Mouse (Mus musculus) frontal cortex, adult (tissue): Measurements from ENCODE around the gene Atf1.
"Not testable (repeated sequence)": the region's sequence is repeated elsewhere in the genome, so short reads cannot be mapped to it uniquely, and the experiment has no call there.

Source experiments
- ATAC-seq: cut with Nextera tagmentation; 2 replicates; pipeline ENCODE4 v1.9.2; 2017; ENCODE audit warnings: mild to moderate bottlenecking, moderate library complexity, mixed read lengths; ENCODE audit not compliant: low TSS enrichment

Atf1 gene

DNA sequence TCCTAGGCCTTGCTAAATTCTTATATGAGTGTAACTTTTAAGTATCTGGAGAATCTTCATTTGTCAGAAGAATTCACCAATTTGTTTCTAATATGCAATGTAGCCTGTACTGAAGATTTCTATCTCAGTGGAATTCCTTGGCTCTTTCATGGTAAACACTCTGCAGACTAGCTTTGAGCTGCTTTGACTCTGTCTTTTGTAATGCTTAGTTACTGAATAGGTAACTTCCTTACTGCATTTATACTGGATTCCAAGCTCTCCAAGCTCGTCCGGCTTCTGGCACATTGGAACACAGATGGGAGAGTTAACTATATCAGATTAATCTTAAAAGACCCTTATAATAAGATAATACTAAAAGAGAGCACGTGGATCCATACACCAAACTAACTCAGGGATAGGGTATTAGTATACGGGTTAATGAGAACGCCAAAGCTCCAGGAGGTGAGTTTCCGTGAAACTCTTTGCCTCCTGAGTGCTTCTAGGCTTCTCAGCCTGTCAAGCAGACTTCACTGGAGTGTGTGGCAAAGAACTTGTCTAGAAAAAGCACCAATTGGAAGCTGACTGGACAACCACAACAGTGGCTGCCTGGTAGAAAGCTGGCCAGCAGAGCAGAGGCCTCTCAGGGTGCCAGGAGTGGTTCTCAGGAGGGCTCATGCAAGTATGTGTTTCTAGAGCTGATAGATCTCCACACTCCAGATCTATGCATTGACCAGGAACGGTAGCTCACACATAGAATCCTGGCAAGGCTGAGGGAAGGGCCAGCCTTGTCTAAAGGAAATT lies 31.2 kb downstream of the Atf1 start:
- no peak for ATAC-seq

DNA sequence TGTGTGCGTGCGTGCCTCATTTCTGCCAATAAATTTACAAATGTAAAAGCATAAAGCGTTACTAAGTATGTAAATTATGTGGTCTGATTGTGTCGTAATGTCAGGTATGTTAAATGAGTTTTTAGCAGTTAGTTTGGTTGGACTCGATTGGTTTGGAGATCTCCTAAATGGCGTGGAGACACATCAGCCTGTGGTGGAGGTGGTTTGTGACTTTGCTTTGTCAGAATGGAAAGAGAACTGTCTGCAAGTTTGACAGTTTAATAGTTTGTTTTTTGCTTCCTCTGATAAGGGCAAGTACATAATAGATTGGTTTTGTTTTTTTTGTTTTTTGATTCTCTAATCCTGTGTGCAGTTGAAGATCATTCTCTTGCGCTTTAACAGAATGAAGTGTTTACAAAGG lies 32.7 kb downstream of the Atf1 start:
- not testable (repeated sequence) for ATAC-seq

DNA sequence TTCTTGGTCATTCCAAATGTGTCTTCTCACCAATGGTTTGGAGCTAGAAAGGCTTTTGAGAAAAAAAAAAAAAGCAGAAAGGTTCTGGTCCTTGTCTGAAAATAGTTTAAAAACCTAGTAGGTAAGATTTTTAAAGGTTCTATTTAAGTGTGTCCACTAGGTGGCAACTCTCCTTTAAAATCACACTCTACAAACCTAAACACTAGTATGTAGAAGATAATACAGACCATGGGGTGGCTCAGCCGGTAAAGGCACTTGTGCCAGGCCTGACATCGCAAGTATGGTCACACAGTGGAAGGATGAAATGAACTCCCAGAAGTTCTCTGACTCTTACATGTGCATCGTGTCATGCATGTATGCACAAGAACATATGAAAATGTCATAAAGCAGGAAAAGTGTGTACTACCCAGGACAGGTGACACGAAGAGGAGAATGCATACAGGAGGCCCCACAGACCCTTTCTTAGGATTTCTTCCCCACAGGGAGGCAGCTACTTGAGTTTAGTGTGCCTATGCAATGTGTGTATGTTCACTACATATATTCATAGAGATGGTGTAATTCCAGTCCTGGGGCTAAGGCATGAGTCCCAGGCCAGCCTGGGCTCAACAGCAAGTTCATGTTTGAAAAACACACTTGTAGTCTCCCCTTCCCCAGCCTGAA lies 35.8 kb downstream of the Atf1 start:
- ATAC-seq, result peak; percentile 50; the same call in 1 of the 2 replicates

- ATAC-seq, result no peak
These were observed 38.1 kb downstream of the Atf1 start for GRCm38 (mm10) chr15:100265586-100266325.

- ATAC-seq, result no peak
These were observed 41.3 kb downstream of the Atf1 start for GRCm38 (mm10) chr15:100268916-100269315.

GRCm38 (mm10) chr15:100269776-100270175 lies 42.2 kb downstream of the Atf1 start:
- no peak for ATAC-seq

DNA sequence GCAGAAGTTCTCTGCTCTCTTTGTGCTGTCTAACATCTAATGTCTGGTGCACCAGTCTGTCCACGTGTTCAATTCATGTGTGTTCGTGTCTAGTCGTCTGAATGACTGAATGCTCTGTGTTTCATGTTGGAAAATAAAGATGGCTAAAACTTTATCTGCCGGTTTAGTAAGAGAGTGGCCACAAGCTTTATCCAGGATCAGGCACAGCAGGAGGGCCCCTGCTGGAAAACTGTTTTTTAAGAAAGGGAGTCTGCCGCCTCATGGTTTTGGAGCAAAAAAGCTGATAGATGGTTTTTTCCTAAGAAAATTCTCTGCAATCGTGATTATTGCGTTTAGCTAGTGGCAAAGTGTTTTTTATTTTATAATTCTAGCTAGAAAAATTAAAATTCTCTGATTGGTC lies 43.0 kb downstream of the Atf1 start:
- not testable (repeated sequence) for ATAC-seq

- ATAC-seq, result no peak
These were observed 43.8 kb downstream of the Atf1 start for GRCm38 (mm10) chr15:100271411-100271810.

- ATAC-seq, result not testable (repeated sequence)
These were observed 46.2 kb downstream of the Atf1 start for GRCm38 (mm10) chr15:100273791-100274308.

- no peak for ATAC-seq
These were observed 47.4 kb downstream of the Atf1 start for GRCm38 (mm10) chr15:100274790-100275559.

DNA sequence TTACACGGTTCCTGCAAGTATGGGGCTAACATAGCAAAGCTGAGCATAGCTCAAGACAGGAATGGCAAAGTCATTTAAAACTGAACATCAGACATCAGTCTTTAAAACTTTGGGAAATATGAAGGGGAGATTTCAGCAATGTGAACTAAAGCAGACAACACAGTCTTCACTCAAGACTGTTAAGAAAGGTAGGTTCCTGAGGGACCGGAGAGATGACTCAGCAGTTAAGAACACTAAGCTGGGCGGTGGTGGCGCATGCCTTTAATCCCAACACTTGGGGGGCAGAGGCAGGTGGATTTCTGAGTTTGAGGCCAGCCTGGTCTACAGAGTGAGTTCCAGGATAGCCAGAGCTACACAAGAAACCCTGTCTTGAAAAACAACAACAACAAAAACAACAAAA lies 48.8 kb downstream of the Atf1 start:
- ATAC-seq, result no peak

DNA sequence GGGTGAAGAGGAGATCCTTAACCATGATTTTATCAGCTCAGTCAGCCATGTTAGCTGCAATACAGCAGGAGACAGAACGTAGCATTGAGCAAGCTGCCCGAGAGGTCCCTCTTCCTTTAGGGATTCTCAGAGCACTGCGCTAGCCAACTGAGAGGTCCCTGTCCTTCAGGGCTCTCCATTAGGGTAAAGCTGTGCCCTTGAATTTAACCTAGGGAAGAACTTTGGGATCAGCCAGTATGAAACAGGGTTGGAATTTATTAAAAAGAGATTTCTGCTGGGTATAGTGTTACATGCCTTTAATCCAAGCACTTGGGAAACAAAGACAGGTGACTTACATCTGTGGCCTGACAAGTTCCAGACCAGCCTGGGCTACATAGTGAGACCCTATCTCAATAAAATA lies 50.0 kb downstream of the Atf1 start:
- no peak for ATAC-seq

DNA sequence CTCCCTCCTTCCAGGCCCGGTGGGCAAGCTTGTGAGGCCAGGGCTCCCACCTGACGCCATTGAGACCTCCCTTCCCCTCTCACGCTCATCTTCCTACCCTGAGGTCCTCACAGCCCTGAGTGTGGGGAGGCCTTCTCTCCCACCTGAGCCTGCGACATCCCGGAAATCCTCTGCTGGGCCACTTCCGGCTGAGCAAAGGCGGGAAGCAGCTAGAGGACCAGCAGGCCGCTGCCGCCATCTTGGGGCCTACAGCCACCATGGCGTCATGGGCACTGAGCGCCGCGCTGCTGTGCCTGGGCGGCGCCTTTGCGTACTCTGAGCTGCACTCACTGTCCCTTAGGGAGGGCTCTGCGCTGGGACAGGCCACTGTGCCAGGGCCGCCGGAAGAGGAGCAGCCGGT lies 53.0 kb downstream of the Atf1 start, which contains the start of gene Tmprss12:
Tmprss12 (plus strand) TSS at position 212 of the 400 bp plus-strand sequence.
- ATAC-seq, result no peak

DNA sequence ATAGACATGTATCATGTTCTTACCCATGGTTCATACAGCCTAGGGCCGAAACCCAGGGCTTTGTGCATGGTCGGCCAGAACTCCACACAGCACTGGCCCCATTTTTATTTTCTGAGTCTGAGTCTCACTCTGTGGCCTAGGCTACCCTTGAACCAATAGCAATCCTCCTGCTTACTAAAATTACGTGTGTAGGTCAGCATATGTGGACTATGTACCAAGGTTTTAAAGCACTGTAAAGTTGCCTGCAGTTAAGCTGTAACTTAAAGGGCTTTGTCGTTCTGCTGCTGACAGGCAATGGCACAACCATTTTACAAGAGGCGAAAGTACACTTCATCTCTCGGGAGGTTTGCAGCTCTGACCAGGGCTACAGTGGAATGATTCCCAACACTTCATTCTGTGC lies 61.4 kb downstream of the Atf1 start:
- ATAC-seq, result no peak

DNA sequence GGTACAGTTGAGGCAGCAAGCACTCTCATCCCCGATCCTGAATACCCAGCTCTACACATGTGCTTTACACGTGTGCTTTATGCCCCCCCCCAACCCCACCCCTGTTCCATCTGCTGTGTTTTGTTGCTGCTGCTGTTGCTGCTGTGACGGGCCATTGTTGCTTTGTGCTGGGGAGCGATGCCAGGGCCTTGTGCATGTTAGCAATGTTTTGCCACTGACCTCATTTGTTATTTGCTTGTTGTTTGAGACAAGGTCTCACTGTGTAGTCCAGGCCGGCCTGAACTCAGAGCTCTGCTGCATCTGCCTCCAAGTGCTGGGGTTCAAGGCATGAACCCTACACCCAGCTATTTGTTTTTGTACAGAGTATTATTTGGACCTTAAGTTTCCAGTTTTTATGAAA lies 63.2 kb downstream of the Atf1 start:
- peak; percentile 38; the same call in 1 of the 2 replicates for ATAC-seq

GRCm38 (mm10) chr15:100292326-100292725 lies 64.7 kb downstream of the Atf1 start:
- no peak for ATAC-seq

- no peak for ATAC-seq
These were observed 70.2 kb downstream of the Atf1 start for GRCm38 (mm10) chr15:100297856-100298255.

GRCm38 (mm10) chr15:100300499-100300898 lies 72.9 kb downstream of the Atf1 start:
- no peak for ATAC-seq

- ATAC-seq, result peak; percentile 35; the same call in 1 of the 2 replicates
These were observed 73.9 kb downstream of the Atf1 start for GRCm38 (mm10) chr15:100301556-100301955.

- no peak for ATAC-seq
These were observed 75.9 kb downstream of the Atf1 start for GRCm38 (mm10) chr15:100303428-100304018.
